ENCODE assay signal across 12 mouse cellular contexts in the genomic region with DNA sequence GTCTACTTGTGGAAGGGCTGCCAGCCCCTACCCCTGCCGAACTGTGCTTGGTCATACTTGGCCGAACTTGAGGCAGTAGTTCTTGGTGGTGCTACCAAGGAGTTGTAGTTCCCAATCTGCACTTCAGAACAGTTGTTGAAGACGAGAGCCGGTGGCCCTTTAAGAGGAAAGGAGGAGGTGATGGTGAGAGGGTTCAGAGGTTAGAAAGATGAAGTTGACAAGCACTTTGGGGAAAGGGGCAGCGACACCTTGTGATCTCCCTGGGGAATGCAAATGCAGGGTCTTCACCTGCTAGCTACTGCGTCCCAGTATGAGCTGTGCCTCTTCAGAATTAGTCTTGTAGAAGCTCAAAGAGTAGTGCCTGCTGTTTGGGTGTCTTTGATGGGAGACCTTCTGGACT. TPM values are rescaled to one million over a fixed set of nuclear protein-coding genes. Genes with fewer than 3 reads are reported as not detected.
DNase-seq lines count a peak whose midpoint lies in the region; ATAC-seq and TF ChIP-seq lines count a peak whose summit lies in the region.
"Had no signal": no experiment of that assay in that cellular context is flagged by ENCODE, and none has a peak within 500 bp of the region (broad histone marks: within the 10 kb centered on the region; RNA-seq: fewer than 3 reads in every experiment).

No protein-coding gene starts in this region.

- peak; percentile 30; the same call in 1 of the 2 replicates for TF ChIP-seq CTCF in liver, adult 2 months (IDR thresholded peaks at IDR 0.05; ENCODE audit: low read depth, low read length)

- ATAC-seq in liver, embryonic 11.5 days (replicated peaks; ENCODE audit: low FRiP score), result no peak

- WGBS in liver, adult 2 months, result 33% methylated on average over 6 of the region's 6 CpGs
- WGBS in liver, embryonic 11.5 days, result 39% methylated on average over 6 of the region's 6 CpGs

- H3K27ac ChIP-seq in liver, adult 2 months (replicated peaks; ENCODE audit: insufficient read depth, low read depth, low read length), result no peak overlapping the region
- no peak overlapping the region for H3K27ac ChIP-seq in liver, embryonic 11.5 days (ENCODE audit: low read depth, low read length)

- no peaks in the 10 kb centered on the region for H3K9me3 ChIP-seq in liver, embryonic 11.5 days (ENCODE audit: control insufficient read depth, low read length)

- H3K79me2 ChIP-seq in liver, adult 2 months (ENCODE audit: control insufficient read depth, insufficient read depth, low read length), result no peaks in the 10 kb centered on the region

- no peak for TF ChIP-seq POLR2A in liver, adult 2 months (IDR thresholded peaks at IDR 0.05; ENCODE audit: extremely low read depth, insufficient read depth, low read length)

- peaks cover 2% of the 10 kb centered on the region; the same call in 1 of the 2 replicates for H3K4me1 ChIP-seq in liver, adult 2 months (ENCODE audit: control insufficient read depth, insufficient read depth, low read length)
- peaks cover 8% of the 10 kb centered on the region for H3K4me1 ChIP-seq in liver, embryonic 11.5 days (replicated peaks; ENCODE audit: control insufficient read depth, insufficient read depth, low read length)

- H3K4me3 ChIP-seq in liver, adult 2 months (ENCODE audit: insufficient read depth, low read depth, low read length), result no peak overlapping the region
- no peak overlapping the region for H3K4me3 ChIP-seq in liver, embryonic 11.5 days (ENCODE audit: low read depth, low read length)

- no peak overlapping the region for H3K4me2 ChIP-seq in liver, embryonic 11.5 days
- H3K4me2 ChIP-seq: midbrain, embryonic 11.5 days had no signal

- no peak overlapping the region for H3K9ac ChIP-seq in liver, adult 2 months (ENCODE audit: low read depth, low read length)
- H3K9ac ChIP-seq in liver, embryonic 11.5 days (ENCODE audit: low read depth, low read length), result no peak overlapping the region

- H3K27me3 ChIP-seq in liver, adult 2 months (ENCODE audit: control insufficient read depth, insufficient read depth, low read length), result no peaks in the 10 kb centered on the region; the same call in 1 of the 2 replicates
- peaks cover 49% of the 10 kb centered on the region for H3K27me3 ChIP-seq in liver, embryonic 11.5 days (replicated peaks; ENCODE audit: control insufficient read depth, insufficient read depth, low read length)

- H3K36me3 ChIP-seq in liver, adult 2 months (ENCODE audit: control insufficient read depth, insufficient read depth, low read length), result no peaks in the 10 kb centered on the region
- H3K36me3 ChIP-seq in liver, embryonic 11.5 days (ENCODE audit: control insufficient read depth, insufficient read depth, low read length), result no peaks in the 10 kb centered on the region

- DNase-seq in gastrocnemius, postnatal 10 days, result peak; percentile 3
- DNase-seq in gastrocnemius, postnatal 25 days, result no peak
- no peak for DNase-seq in liver, adult 2 months (ENCODE audit: extremely low read depth, low read depth, low spot score)
- DNase-seq in liver, embryonic 11.5 days (ENCODE audit: low spot score), result no peak
- DNase-seq in R1 (ENCODE audit: low read depth, low spot score) (peak; percentile 64), adipocyte (ENCODE audit: low spot score) (no peak)
- DNase-seq in lung, postnatal 36 days, result peak; percentile 25
- DNase-seq in ovary, postnatal 36 days (ENCODE audit: low spot score), result no peak
- DNase-seq: cerebellum, adult 18-20 months had no signal

RNA-seq across cellular contexts. Expression of a gene that starts 1.3 kb away (rescaled TPM):
- 1 to 10 TPM; 5.9 to 9.4 TPM for total RNA-seq in gastrocnemius, postnatal 10 days (2021)
- 1 to 10 TPM; 6.4 to 6.5 TPM for total RNA-seq in gastrocnemius, postnatal 25 days (2021)
- 2.4 and 3.6 TPM in 2 replicates for total RNA-seq in liver, adult 2 months (2014; rRNA removed)
- 3.3 and 4.5 TPM in 2 replicates for polyA plus RNA-seq in liver, adult 2 months (2012; rRNA removed)
- 3.9 and 4.8 TPM in 2 replicates for polyA plus RNA-seq in liver, embryonic 11.5 days (2014; fragmentation: Nextera tagmentation; extraction: Ambion mirVana)
- total RNA-seq: granulocyte monocyte progenitor cell, adult 5-6 weeks; neutrophil, adult 5-6 weeks had no signal

RNA-seq across cellular contexts. Expression of a gene that starts 3.5 kb away (rescaled TPM):
- total RNA-seq in gastrocnemius, postnatal 10 days (2021), result 1 to 10 TPM; 3.9 to 4.2 TPM
- 1 to 10 TPM; 1.3 to 1.7 TPM for total RNA-seq in gastrocnemius, postnatal 25 days (2021)
- 0.94 and 1.8 TPM in 2 replicates for total RNA-seq in liver, adult 2 months (2014; rRNA removed)
- polyA plus RNA-seq in liver, adult 2 months (2012; rRNA removed), result 1.4 and 4.0 TPM in 2 replicates
- 51.6 and 52.1 TPM in 2 replicates for polyA plus RNA-seq in liver, embryonic 11.5 days (2014; fragmentation: Nextera tagmentation; extraction: Ambion mirVana)

RNA-seq across cellular contexts. Expression of a gene that starts 19.4 kb away (rescaled TPM):
- total RNA-seq in gastrocnemius, postnatal 10 days (2021), result under 1 TPM; 0.16 to 0.61 TPM
- not detected for total RNA-seq in gastrocnemius, postnatal 25 days (2021)
- 0.28 and 0.34 TPM in 2 replicates for total RNA-seq in liver, adult 2 months (2014; rRNA removed)
- polyA plus RNA-seq in liver, adult 2 months (2012; rRNA removed), result 0.80 and 1.4 TPM in 2 replicates
- 1.6 and 1.9 TPM in 2 replicates for polyA plus RNA-seq in liver, embryonic 11.5 days (2014; fragmentation: Nextera tagmentation; extraction: Ambion mirVana)
- polyA plus RNA-seq: midbrain, embryonic 11.5 days had no signal

RNA-seq across cellular contexts. Expression of a gene that starts 24.0 kb away (rescaled TPM):
- total RNA-seq in gastrocnemius, postnatal 10 days (2021), result under 1 TPM; 0.07 to 0.14 TPM
- total RNA-seq in gastrocnemius, postnatal 25 days (2021), result under 1 TPM in 1 of 2 experiments, not detected in 1; 0.10 TPM
- 0.74 and 0.94 TPM in 2 replicates for total RNA-seq in liver, adult 2 months (2014; rRNA removed)
- 1.9 and 2.6 TPM in 2 replicates for polyA plus RNA-seq in liver, adult 2 months (2012; rRNA removed)
- 1.5 and 1.8 TPM in 2 replicates for polyA plus RNA-seq in liver, embryonic 11.5 days (2014; fragmentation: Nextera tagmentation; extraction: Ambion mirVana)

RNA-seq across cellular contexts. Expression of a gene that starts 26.9 kb away (rescaled TPM):
- not detected for total RNA-seq in gastrocnemius, postnatal 10 days (2021)
- total RNA-seq in gastrocnemius, postnatal 25 days (2021), result not detected
- total RNA-seq in liver, adult 2 months (2014; rRNA removed), result 101 and 128 TPM in 2 replicates
- 483 and 586 TPM in 2 replicates for polyA plus RNA-seq in liver, adult 2 months (2012; rRNA removed)
- polyA plus RNA-seq in liver, embryonic 11.5 days (2014; fragmentation: Nextera tagmentation; extraction: Ambion mirVana), result 8.9 and 9.1 TPM in 2 replicates
- total RNA-seq: granulocyte monocyte progenitor cell, adult 5-6 weeks; neutrophil, adult 5-6 weeks had no signal

Comparison
In these comparisons a context has a peak if more than half of its experiments do, and no peak if none do; other contexts are left out.
1. DNase-seq: peak in gastrocnemius, postnatal 10 days (single experiment), R1 (single experiment) and lung, postnatal 36 days (single experiment); none in gastrocnemius, postnatal 25 days (single experiment), liver, adult 2 months (single experiment), liver, embryonic 11.5 days (single experiment), ovary, postnatal 36 days (single experiment) and adipocyte (single experiment).